Mouse (Mus musculus): ENCODE results near the gene Rprd1b.

GRCm38 (mm10) chr2:158070885-158071632 lies 42.8 kb downstream of the Rprd1b start:
- TF ChIP-seq CTCF (IDR thresholded peaks at IDR 0.05; ENCODE audit: extremely low read depth, insufficient read depth, low read length) (no peak), POLR2A (IDR thresholded peaks at IDR 0.05; ENCODE audit: extremely low read depth, insufficient read depth, low read length) (no peak)

Measured in cortical plate, adult 2 months (tissue).